Mouse (Mus musculus) central nervous system, embryonic 14 days (tissue): Measurements from ENCODE around the gene Slco2a1. TPM values are rescaled to one million over a fixed set of nuclear protein-coding genes. Genes with fewer than 3 reads are reported as not detected.

Source experiments
- polyA plus RNA-seq: library from polyadenylated mRNA; depleted of rRNA; stranded (reverse); fragments of >200 nt; gene quantifications from 2 replicates; pipeline ENCODE4 v1.2.3, GENCODE M21; 2012; rRNA removed

Gene Slco2a1
- polyA plus RNA-seq = 1.1 and 2.4 TPM in 2 replicates

DNA sequence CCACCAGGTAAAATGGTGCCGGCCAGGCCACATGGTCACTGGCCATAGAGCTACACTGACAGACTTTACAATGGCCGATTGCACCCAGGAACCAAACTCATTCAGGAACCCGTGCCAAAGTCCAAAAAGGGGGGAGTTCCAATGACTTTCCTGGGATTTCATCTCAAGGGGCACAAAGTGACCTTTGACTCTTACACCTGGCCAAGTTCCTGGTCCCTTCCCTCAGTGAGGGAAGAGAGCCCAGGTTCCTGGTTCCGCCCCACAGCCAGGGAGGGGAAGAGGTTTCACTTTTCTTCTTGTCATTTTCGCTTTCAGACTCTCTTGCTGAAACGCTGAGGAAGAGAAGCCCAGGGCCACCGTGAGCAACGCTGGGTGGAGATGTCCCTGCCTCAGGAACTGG, at the start of gene Slco2a1:
Gene Slco2a1 (plus strand): TSS at position 251 of the 400 bp plus-strand sequence.

DNA sequence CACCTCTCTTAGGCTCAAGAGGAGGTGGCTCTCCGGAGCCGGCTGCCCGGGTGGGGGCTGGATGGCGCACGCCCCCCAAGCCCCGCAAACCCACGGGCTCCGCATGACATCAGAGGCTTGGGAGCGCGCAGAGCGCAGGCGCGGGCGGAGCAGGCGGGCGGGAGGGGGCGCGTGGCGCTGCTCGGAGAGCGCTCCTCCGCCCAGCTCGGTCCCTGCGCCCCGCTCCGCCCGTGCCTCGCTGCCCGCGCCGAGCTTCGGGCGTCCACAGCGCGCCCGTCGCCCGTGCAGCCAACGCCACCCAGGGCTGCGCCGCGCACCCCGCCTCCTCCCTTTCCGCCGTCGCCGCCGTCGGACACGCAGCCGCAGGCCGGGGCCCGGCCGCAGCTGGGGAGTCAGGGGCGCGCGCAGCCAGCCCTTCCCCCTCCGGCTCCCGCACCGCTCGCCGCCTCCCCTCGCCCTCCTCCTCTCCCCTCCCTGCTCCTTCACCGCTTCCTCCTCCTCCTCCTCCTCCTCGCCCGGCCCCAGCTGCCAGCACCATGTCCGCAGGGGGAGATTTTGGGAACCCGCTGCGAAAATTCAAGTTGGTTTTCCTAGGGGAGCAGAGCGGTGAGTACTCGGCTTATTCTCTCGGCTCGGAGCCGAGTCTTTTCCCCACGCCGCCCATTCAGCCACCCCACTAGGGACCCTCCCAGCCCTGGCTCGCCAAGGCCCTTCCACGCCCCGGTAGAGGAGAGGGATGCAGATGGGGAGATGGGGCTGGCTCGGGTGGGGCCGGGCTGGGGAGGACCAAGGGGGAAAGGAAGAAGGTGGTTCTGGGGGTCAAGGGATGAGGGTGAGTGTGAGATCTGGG, 123.3 kb downstream of the Slco2a1 start, which contains the start of gene Rab6b:
Gene Rab6b (plus strand): TSS at position 167 of the 850 bp plus-strand sequence.

Other genes with a start within 250 kb of the Slco2a1 start
- gene Ryk, start 153.8 kb upstream of the Slco2a1 start, polyA plus RNA-seq = 51.5 and 52.5 TPM in 2 replicates
- gene Rab6b, start 123.1 kb downstream of the Slco2a1 start, polyA plus RNA-seq = 66.3 and 82.1 TPM in 2 replicates
- 52.3 and 55.7 TPM in 2 replicates for gene Srprb, start 213.4 kb downstream of the Slco2a1 start, polyA plus RNA-seq
- gene Gm20425, start 241.6 kb downstream of the Slco2a1 start, polyA plus RNA-seq = not detected in 2 replicates
- 12.3 and 14.5 TPM in 2 replicates for gene Trf, start 241.7 kb downstream of the Slco2a1 start, polyA plus RNA-seq